Mouse (Mus musculus): Measurements from ENCODE around the gene Cd300a. TPM values are rescaled to one million over a fixed set of nuclear protein-coding genes. Genes with fewer than 3 reads are reported as not detected.
A peak's percentile ranks its signal among the peaks of the same experiment; 100 is the strongest.

Gene Cd300a
- polyA plus RNA-seq, 1 experiment, result 15.1 TPM

DNA sequence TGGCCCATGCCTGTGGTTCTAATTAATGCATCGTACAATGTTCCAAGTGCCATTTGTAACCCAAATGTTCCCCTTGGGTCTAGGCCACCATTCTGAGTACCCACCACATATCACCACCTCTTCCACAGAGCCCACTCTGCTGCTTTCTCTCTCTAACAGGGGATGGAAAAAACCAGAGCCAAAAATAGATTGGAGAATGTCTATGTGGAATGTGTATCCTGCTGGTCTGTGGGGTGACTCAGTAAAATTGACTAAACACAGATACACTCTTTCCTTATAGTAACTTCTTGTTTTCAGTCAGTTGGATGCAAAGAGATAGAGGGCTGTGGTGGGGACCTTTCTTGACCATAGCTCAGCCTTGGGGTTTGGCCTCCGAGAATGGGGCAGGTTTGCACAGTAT, 39.7 kb downstream of the Cd300a start:
- no peak overlapping the region for H3K4me3 ChIP-seq (replicated peaks; ENCODE audit: control insufficient read depth, low read depth, low read length)
- no peak overlapping the region for H3K27ac ChIP-seq (ENCODE audit: control insufficient read depth, insufficient read depth, low read depth, low read length, poor library complexity)
- H3K4me1 ChIP-seq (ENCODE audit: control insufficient read depth, insufficient read depth, low read length), result peaks cover 7% of the 10 kb centered on the region; the same call in 1 of the 2 replicates
- 51% methylated on average over 2 of the region's 2 CpGs for WGBS
- TF ChIP-seq CTCF (IDR thresholded peaks at IDR 0.05; ENCODE audit: control insufficient read depth, insufficient read depth, low read length) (no peak), POLR2A (IDR thresholded peaks at IDR 0.05; ENCODE audit: borderline replicate concordance, control insufficient read depth, low read depth, low read length) (no peak)

DNA sequence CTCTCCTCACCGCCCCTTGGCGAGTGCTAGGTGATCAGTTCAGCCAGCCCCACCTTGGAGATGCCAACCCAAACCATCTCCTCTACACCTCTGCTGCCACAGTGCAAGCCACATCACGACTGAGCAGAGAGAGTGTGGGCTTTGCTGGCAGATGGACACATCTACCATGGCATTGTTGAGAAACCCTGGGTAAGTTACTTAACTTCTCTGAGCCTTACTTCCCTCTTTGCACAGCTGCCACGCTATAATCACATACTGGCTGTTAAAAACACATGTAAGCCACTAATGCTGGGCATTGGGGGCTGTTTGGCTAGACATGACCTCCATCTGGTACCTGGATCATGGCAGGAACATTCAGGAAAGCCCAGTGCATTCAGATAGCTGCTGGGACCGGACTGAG, 41.2 kb downstream of the Cd300a start:
- TF ChIP-seq POLR2A (IDR thresholded peaks at IDR 0.05; ENCODE audit: borderline replicate concordance, control insufficient read depth, low read depth, low read length) (peak; percentile 13; the same call in 1 of the 2 replicates), CTCF (IDR thresholded peaks at IDR 0.05; ENCODE audit: control insufficient read depth, insufficient read depth, low read length) (no peak)
- 18% methylated on average over 5 of the region's 5 CpGs for WGBS
- peaks cover 7% of the 10 kb centered on the region; the same call in 1 of the 2 replicates for H3K4me1 ChIP-seq (ENCODE audit: control insufficient read depth, insufficient read depth, low read length)
- peak overlapping the region; percentile 59 for H3K4me3 ChIP-seq (replicated peaks; ENCODE audit: control insufficient read depth, low read depth, low read length)
- H3K27ac ChIP-seq (ENCODE audit: control insufficient read depth, insufficient read depth, low read depth, low read length, poor library complexity), result peak overlapping the region; percentile 78

DNA sequence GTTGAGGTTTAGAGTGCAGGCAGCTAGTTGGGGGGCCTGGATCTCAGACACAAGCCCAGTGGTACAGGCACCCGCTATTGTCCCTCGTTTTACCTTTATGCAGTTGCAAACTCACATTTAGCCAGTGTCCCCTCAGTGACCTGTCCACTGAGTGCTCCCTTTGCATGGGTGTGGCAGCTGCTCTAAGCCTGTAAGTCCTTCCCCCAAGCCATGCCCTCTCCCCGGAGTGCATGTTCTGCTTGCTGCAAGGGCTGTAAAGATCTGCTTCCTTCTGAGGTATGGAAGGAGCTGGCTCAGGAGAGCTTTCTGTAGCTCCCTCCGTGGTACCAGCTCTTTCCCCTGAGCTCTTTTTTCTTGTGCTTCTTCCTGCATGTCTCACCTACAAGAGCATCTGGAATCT, 43.8 kb downstream of the Cd300a start:
- no peak for TF ChIP-seq CTCF (IDR thresholded peaks at IDR 0.05; ENCODE audit: control insufficient read depth, insufficient read depth, low read length)
- TF ChIP-seq POLR2A (IDR thresholded peaks at IDR 0.05; ENCODE audit: borderline replicate concordance, control insufficient read depth, low read depth, low read length), result no peak
- H3K4me3 ChIP-seq (replicated peaks; ENCODE audit: control insufficient read depth, low read depth, low read length), result peak overlapping the region; percentile 80
- peak overlapping the region; percentile 78 for H3K27ac ChIP-seq (ENCODE audit: control insufficient read depth, insufficient read depth, low read depth, low read length, poor library complexity)
- H3K4me1 ChIP-seq (ENCODE audit: control insufficient read depth, insufficient read depth, low read length), result peaks cover 4% of the 10 kb centered on the region; the same call in 1 of the 2 replicates
- 42% methylated on average over 4 of the region's 4 CpGs for WGBS

DNA sequence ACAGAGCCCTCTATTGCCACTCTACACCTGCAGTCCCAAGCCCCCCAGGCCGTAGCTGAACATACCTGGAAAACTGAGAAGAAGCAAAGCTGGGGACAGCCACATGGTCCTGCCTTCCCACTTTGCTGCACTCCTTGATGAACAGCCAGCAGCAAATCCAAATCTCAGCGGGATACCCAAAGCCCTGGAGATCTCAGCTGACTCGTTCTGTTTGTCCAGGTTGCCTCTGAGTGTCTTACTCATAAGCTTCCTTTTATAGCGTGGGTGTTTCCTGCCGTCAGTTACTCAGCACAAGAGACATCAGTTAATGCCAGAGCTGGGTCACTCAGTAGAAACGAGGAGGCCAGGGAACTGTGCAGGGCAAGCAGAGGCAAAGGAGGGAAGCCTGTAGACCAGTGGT, 44.3 kb downstream of the Cd300a start, which contains the start of gene Cd300lb:
Gene Cd300lb (minus strand): TSS at position 243 of the 400 bp plus-strand sequence.
- 7% methylated on average over 6 of the region's 6 CpGs for WGBS
- no peak for TF ChIP-seq POLR2A (IDR thresholded peaks at IDR 0.05; ENCODE audit: borderline replicate concordance, control insufficient read depth, low read depth, low read length)
- H3K4me1 ChIP-seq (ENCODE audit: control insufficient read depth, insufficient read depth, low read length), result peaks cover 3% of the 10 kb centered on the region; the same call in 1 of the 2 replicates
- H3K27ac ChIP-seq (ENCODE audit: control insufficient read depth, insufficient read depth, low read depth, low read length, poor library complexity), result peak within 1 kb of the TSS; percentile 78
- peak within 1 kb of the TSS; percentile 80 for H3K4me3 ChIP-seq (replicated peaks; ENCODE audit: control insufficient read depth, low read depth, low read length)

Other genes with a start within 250 kb of the Cd300a start
- 2,536 and 3,301 TPM in 2 replicates for gene Rpl38, start 221.5 kb upstream of the Cd300a start, polyA plus RNA-seq (2011; ENCODE audit: insufficient read depth, insufficient read length, low replicate concordance, missing spikeins)
- gene Ttyh2, start 214.6 kb upstream of the Cd300a start, polyA plus RNA-seq (2011; ENCODE audit: insufficient read depth, insufficient read length, low replicate concordance, missing spikeins), result 1.6 and 2.6 TPM in 2 replicates
- gene Dnaic2, start 162.6 kb upstream of the Cd300a start, polyA plus RNA-seq (2011; ENCODE audit: insufficient read depth, insufficient read length, low replicate concordance, missing spikeins), result not detected in 2 replicates
- gene Kif19a, start 124.7 kb upstream of the Cd300a start, polyA plus RNA-seq (2011; ENCODE audit: insufficient read depth, insufficient read length, low replicate concordance, missing spikeins), result 0.84 and 6.3 TPM in 2 replicates
- not detected in 2 replicates for gene Btbd17, start 94.1 kb upstream of the Cd300a start, polyA plus RNA-seq (2011; ENCODE audit: insufficient read depth, insufficient read length, low replicate concordance, missing spikeins)
- gene Gpr142, start 91.1 kb upstream of the Cd300a start, polyA plus RNA-seq (2011; ENCODE audit: insufficient read depth, insufficient read length, low replicate concordance, missing spikeins), result not detected in 2 replicates
- gene Gprc5c, start 38.9 kb upstream of the Cd300a start, polyA plus RNA-seq (2011; ENCODE audit: insufficient read depth, insufficient read length, low replicate concordance, missing spikeins), result 1.1 and 1.4 TPM in 2 replicates
- gene Cd300lb, start 44.3 kb downstream of the Cd300a start, polyA plus RNA-seq (2011; ENCODE audit: insufficient read depth, insufficient read length, low replicate concordance, missing spikeins), result 3.1 and 17.5 TPM in 2 replicates
- gene Cd300c, start 79.1 kb downstream of the Cd300a start, polyA plus RNA-seq (2011; ENCODE audit: insufficient read depth, insufficient read length, low replicate concordance, missing spikeins), result 4.0 and 12.7 TPM in 2 replicates
- gene Cd300ld, start 99.9 kb downstream of the Cd300a start, polyA plus RNA-seq (2011; ENCODE audit: insufficient read depth, insufficient read length, low replicate concordance, missing spikeins), result 5.2 and 10.5 TPM in 2 replicates
- gene Cd300c2, start 111.8 kb downstream of the Cd300a start, polyA plus RNA-seq (2011; ENCODE audit: insufficient read depth, insufficient read length, low replicate concordance, missing spikeins), result 5.5 and 21.7 TPM in 2 replicates
- gene Cd300ld2, start 126.2 kb downstream of the Cd300a start, polyA plus RNA-seq (2011; ENCODE audit: insufficient read depth, insufficient read length, low replicate concordance, missing spikeins), result not detected in 2 replicates
- 1.8 TPM in 1 of 2 replicates, not detected in the other for gene Cd300ld4, start 137.0 kb downstream of the Cd300a start, polyA plus RNA-seq (2011; ENCODE audit: insufficient read depth, insufficient read length, low replicate concordance, missing spikeins)
- gene Cd300ld5, start 147.7 kb downstream of the Cd300a start, polyA plus RNA-seq (2011; ENCODE audit: insufficient read depth, insufficient read length, low replicate concordance, missing spikeins), result 1.8 TPM in 1 of 2 replicates, not detected in the other
- 1.8 and 3.9 TPM in 2 replicates for gene Cd300ld3, start 158.4 kb downstream of the Cd300a start, polyA plus RNA-seq (2011; ENCODE audit: insufficient read depth, insufficient read length, low replicate concordance, missing spikeins)
- gene Cd300e, start 172.1 kb downstream of the Cd300a start, polyA plus RNA-seq (2011; ENCODE audit: insufficient read depth, insufficient read length, low replicate concordance, missing spikeins), result not detected in 2 replicates
- gene Rab37, start 201.4 kb downstream of the Cd300a start, polyA plus RNA-seq (2011; ENCODE audit: insufficient read depth, insufficient read length, low replicate concordance, missing spikeins), result 5.3 and 11.6 TPM in 2 replicates
- gene Cd300lf, start 244.0 kb downstream of the Cd300a start, polyA plus RNA-seq (2011; ENCODE audit: insufficient read depth, insufficient read length, low replicate concordance, missing spikeins), result 39.9 and 79.7 TPM in 2 replicates

Measured in bone marrow, adult 2 months (tissue).